Mouse (Mus musculus) olfactory bulb, adult 2 months (tissue): Measurements from ENCODE around the gene Daxx.

ENCODE experiments used
- CTCF ChIP-seq: fragments of 200-500 bp; IDR thresholded peaks from 2 replicates; pipeline ENCODE4 v1.5.1; 2012; ENCODE audit warnings: low read depth, mild to moderate bottlenecking, low read length, moderate library complexity; ENCODE audit not compliant: insufficient read depth
- POLR2A ChIP-seq: fragments of 200-500 bp; IDR thresholded peaks from 2 replicates; pipeline ENCODE4 v1.6.1; 2012; ENCODE audit warnings: mild to moderate bottlenecking, low read depth, low read length, moderate library complexity; ENCODE audit not compliant: insufficient read depth

- TF ChIP-seq POLR2A (no peak), CTCF (no peak)
Observed at GRCm38 (mm10) chr17:33911052-33911812, 2.0 kb downstream of the Daxx start.
